Mouse (Mus musculus): ENCODE measurements around the gene Atf1.

DNA sequence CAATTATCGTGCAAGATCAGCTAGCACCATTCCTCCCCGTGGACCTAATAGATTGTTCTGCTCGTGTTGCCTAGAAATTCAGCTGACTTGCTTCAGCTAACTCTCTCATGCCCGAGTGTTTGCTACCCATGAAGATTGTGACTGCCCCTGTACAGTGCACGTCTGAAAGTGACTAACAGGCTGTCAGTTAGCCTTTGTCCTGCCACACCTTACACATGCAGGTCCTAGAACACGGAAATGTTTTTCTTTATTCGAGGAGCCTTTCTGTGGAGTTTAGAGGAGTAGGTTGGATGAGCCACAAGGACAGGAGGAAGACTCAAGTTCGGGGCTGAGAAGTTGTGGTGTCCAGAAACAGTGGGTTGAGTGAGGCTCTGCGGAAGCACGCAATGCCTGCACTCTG is 44.1 kb upstream of the Atf1 start:
- no peak for TF ChIP-seq POLR2A (IDR thresholded peaks at IDR 0.05; ENCODE audit: control insufficient read depth in 1 of 2, insufficient read depth in 1 of 2, low read depth in 1 of 2, low read length in 2 of 2, poor library complexity in 1 of 2)
- no peak for TF ChIP-seq USF1 (IDR thresholded peaks at IDR 0.05; ENCODE audit: low read depth, low read length)
- no peak for TF ChIP-seq ZC3H11A (IDR thresholded peaks at IDR 0.05; ENCODE audit: low read depth, low read length)
- TF ChIP-seq GATA1 (IDR thresholded peaks at IDR 0.05; ENCODE audit: low read depth, low read length): no peak
- no peak for TF ChIP-seq MXI1 (IDR thresholded peaks at IDR 0.05; ENCODE audit: low read depth, low read length)
- TF ChIP-seq CTCF (IDR thresholded peaks at IDR 0.05 in 2 of 3, conservative IDR thresholded peaks at IDR 0.05 in 1 of 3; ENCODE audit: control insufficient read depth in 1 of 3, insufficient read depth in 1 of 3, low read depth in 2 of 3, low read length in 3 of 3, poor library complexity in 1 of 3, severe bottlenecking in 1 of 3): no peak
- TF ChIP-seq JUND (IDR thresholded peaks at IDR 0.05; ENCODE audit: low read depth, low read length): no peak
- no peak for TF ChIP-seq EP300 (IDR thresholded peaks at IDR 0.05; ENCODE audit: low read depth in 1 of 2, low read length in 2 of 2)
- TF ChIP-seq MYC (IDR thresholded peaks at IDR 0.05; ENCODE audit: low read depth, low read length): no peak
- TF ChIP-seq ZNF384 (IDR thresholded peaks at IDR 0.05; ENCODE audit: low read depth, low read length): no peak
- TF ChIP-seq NRF1 (IDR thresholded peaks at IDR 0.05; ENCODE audit: insufficient read depth, low read depth, low read length, poor library complexity, severe bottlenecking): no peak

All from MEL (cell line).